Mouse (Mus musculus): ENCODE results near the gene Ccnk. TPM values are rescaled to one million over a fixed set of nuclear protein-coding genes. Genes with fewer than 3 reads are reported as not detected.
A peak's percentile ranks its signal among the peaks of the same experiment; 100 is the strongest.

The Ccnk gene
- polyA plus RNA-seq, 1 experiment from 2014 or later: 10.6 TPM

- no peak for ATAC-seq (ENCODE audit: low FRiP score)
- H3K9me3 ChIP-seq (ENCODE audit: control insufficient read depth, low read length): no peaks in the 10 kb centered on the region
- no peak for DNase-seq (ENCODE audit: low spot score)
- WGBS: 72% methylated on average over 14 of the region's 14 CpGs
- H3K27me3 ChIP-seq (ENCODE audit: control insufficient read depth, insufficient read depth, low read length): no peaks in the 10 kb centered on the region
- no peak overlapping the region for H3K4me3 ChIP-seq (ENCODE audit: low read depth, low read length)
- peaks cover 44% of the 10 kb centered on the region for H3K4me1 ChIP-seq (replicated peaks; ENCODE audit: control insufficient read depth, insufficient read depth, low read length)
- no peak overlapping the region for H3K9ac ChIP-seq (ENCODE audit: low read depth, low read length)
- no peak overlapping the region for H3K27ac ChIP-seq (ENCODE audit: low read depth, low read length)
- H3K36me3 ChIP-seq (ENCODE audit: control insufficient read depth, insufficient read depth, low read length): no peaks in the 10 kb centered on the region
- H3K4me2 ChIP-seq (replicated peaks; ENCODE audit: low read depth, low read length): no peak overlapping the region
Measured at GRCm38 (mm10) chr12:108234832-108235602, 55.6 kb downstream of the Ccnk start.

GRCm38 (mm10) chr12:108235976-108236555, 56.7 kb downstream of the Ccnk start:
- Histone ChIP-seq H3K4me1 (replicated peaks; ENCODE audit: control insufficient read depth, insufficient read depth, low read length) (peaks cover 51% of the 10 kb centered on the region), H3K9ac (ENCODE audit: low read depth, low read length) (no peak overlapping the region), H3K27ac (ENCODE audit: low read depth, low read length) (0 out of 2 replicates have a peak overlapping the region, but pooled peaks have one; percentile 13), H3K9me3 (ENCODE audit: control insufficient read depth, low read length) (no peaks in the 10 kb centered on the region), H3K4me2 (replicated peaks; ENCODE audit: low read depth, low read length) (no peak overlapping the region), H3K27me3 (ENCODE audit: control insufficient read depth, insufficient read depth, low read length) (no peaks in the 10 kb centered on the region), H3K4me3 (ENCODE audit: low read depth, low read length) (no peak overlapping the region), H3K36me3 (ENCODE audit: control insufficient read depth, insufficient read depth, low read length) (no peaks in the 10 kb centered on the region)
- ATAC-seq (ENCODE audit: low FRiP score) (no peak), DNase-seq (ENCODE audit: low spot score) (no peak)
- WGBS: 76% methylated on average over 17 of the region's 18 CpGs

- Histone ChIP-seq H3K36me3 (ENCODE audit: control insufficient read depth, insufficient read depth, low read length) (no peaks in the 10 kb centered on the region), H3K9me3 (ENCODE audit: control insufficient read depth, low read length) (no peaks in the 10 kb centered on the region), H3K4me1 (replicated peaks; ENCODE audit: control insufficient read depth, insufficient read depth, low read length) (peaks cover 53% of the 10 kb centered on the region), H3K9ac (ENCODE audit: low read depth, low read length) (no peak overlapping the region), H3K4me3 (ENCODE audit: low read depth, low read length) (no peak overlapping the region), H3K27me3 (ENCODE audit: control insufficient read depth, insufficient read depth, low read length) (no peaks in the 10 kb centered on the region), H3K27ac (ENCODE audit: low read depth, low read length) (no peak overlapping the region), H3K4me2 (replicated peaks; ENCODE audit: low read depth, low read length) (no peak overlapping the region)
- ATAC-seq (ENCODE audit: low FRiP score) (no peak), DNase-seq (ENCODE audit: low spot score) (no peak)
- 61% methylated on average over 6 of the region's 6 CpGs for whole genome bisulfite sequencing
Measured at GRCm38 (mm10) chr12:108237300-108238006, 58.1 kb downstream of the Ccnk start.

- 77% methylated on average over 17 of the region's 17 CpGs for WGBS
- no peak for DNase-seq (ENCODE audit: low spot score)
- H3K4me1 ChIP-seq (replicated peaks; ENCODE audit: control insufficient read depth, insufficient read depth, low read length): peaks cover 58% of the 10 kb centered on the region
- H3K27ac ChIP-seq (ENCODE audit: low read depth, low read length): no peak overlapping the region
- H3K4me2 ChIP-seq (replicated peaks; ENCODE audit: low read depth, low read length): no peak overlapping the region
- H3K4me3 ChIP-seq (ENCODE audit: low read depth, low read length): no peak overlapping the region
- no peak overlapping the region for H3K9ac ChIP-seq (ENCODE audit: low read depth, low read length)
- no peak for ATAC-seq (ENCODE audit: low FRiP score)
- H3K9me3 ChIP-seq (ENCODE audit: control insufficient read depth, low read length): no peaks in the 10 kb centered on the region
- H3K36me3 ChIP-seq (ENCODE audit: control insufficient read depth, insufficient read depth, low read length): no peaks in the 10 kb centered on the region
- H3K27me3 ChIP-seq (ENCODE audit: control insufficient read depth, insufficient read depth, low read length): no peaks in the 10 kb centered on the region
Measured at GRCm38 (mm10) chr12:108238395-108239035, 59.1 kb downstream of the Ccnk start.

GRCm38 (mm10) chr12:108239441-108239840, 60.1 kb downstream of the Ccnk start:
- Histone ChIP-seq H3K36me3 (ENCODE audit: control insufficient read depth, insufficient read depth, low read length) (no peaks in the 10 kb centered on the region), H3K27me3 (ENCODE audit: control insufficient read depth, insufficient read depth, low read length) (no peaks in the 10 kb centered on the region), H3K9me3 (ENCODE audit: control insufficient read depth, low read length) (no peaks in the 10 kb centered on the region), H3K4me3 (ENCODE audit: low read depth, low read length) (no peak overlapping the region), H3K4me1 (replicated peaks; ENCODE audit: control insufficient read depth, insufficient read depth, low read length) (peaks cover 64% of the 10 kb centered on the region), H3K27ac (ENCODE audit: low read depth, low read length) (peak overlapping the region; percentile 93), H3K9ac (ENCODE audit: low read depth, low read length) (no peak overlapping the region), H3K4me2 (replicated peaks; ENCODE audit: low read depth, low read length) (no peak overlapping the region)
- peak; percentile 50 for DNase-seq (ENCODE audit: low spot score)
- ATAC-seq (ENCODE audit: low FRiP score): peak; percentile 14; the same call in 1 of the 2 replicates
- 25% methylated on average over 5 of the region's 5 CpGs for WGBS

GRCm38 (mm10) chr12:108240401-108240890, 61.1 kb downstream of the Ccnk start:
- DNase-seq (ENCODE audit: low spot score) (peak; percentile 46), ATAC-seq (ENCODE audit: low FRiP score) (no peak)
- Histone ChIP-seq H3K4me3 (ENCODE audit: low read depth, low read length) (no peak overlapping the region), H3K27me3 (ENCODE audit: control insufficient read depth, insufficient read depth, low read length) (no peaks in the 10 kb centered on the region), H3K9ac (ENCODE audit: low read depth, low read length) (peak overlapping the region; percentile 52), H3K4me2 (replicated peaks; ENCODE audit: low read depth, low read length) (peak overlapping the region; percentile 31), H3K4me1 (replicated peaks; ENCODE audit: control insufficient read depth, insufficient read depth, low read length) (peaks cover 71% of the 10 kb centered on the region), H3K27ac (ENCODE audit: low read depth, low read length) (peak overlapping the region; percentile 93), H3K36me3 (ENCODE audit: control insufficient read depth, insufficient read depth, low read length) (no peaks in the 10 kb centered on the region), H3K9me3 (ENCODE audit: control insufficient read depth, low read length) (no peaks in the 10 kb centered on the region)
- WGBS: 61% methylated on average over 13 of the region's 13 CpGs

- peak overlapping the region; percentile 31 for H3K4me2 ChIP-seq (replicated peaks; ENCODE audit: low read depth, low read length)
- H3K27me3 ChIP-seq (ENCODE audit: control insufficient read depth, insufficient read depth, low read length): no peaks in the 10 kb centered on the region
- no peaks in the 10 kb centered on the region for H3K9me3 ChIP-seq (ENCODE audit: control insufficient read depth, low read length)
- no peak overlapping the region for H3K4me3 ChIP-seq (ENCODE audit: low read depth, low read length)
- H3K36me3 ChIP-seq (ENCODE audit: control insufficient read depth, insufficient read depth, low read length): no peaks in the 10 kb centered on the region
- H3K27ac ChIP-seq (ENCODE audit: low read depth, low read length): peak overlapping the region; percentile 93
- H3K4me1 ChIP-seq (replicated peaks; ENCODE audit: control insufficient read depth, insufficient read depth, low read length): peaks cover 69% of the 10 kb centered on the region
- 17% methylated on average over 21 of the region's 21 CpGs for WGBS
- ATAC-seq (ENCODE audit: low FRiP score) (peak; percentile 78), DNase-seq (ENCODE audit: low spot score) (peak; percentile 85)
- H3K9ac ChIP-seq (ENCODE audit: low read depth, low read length): peak overlapping the region; percentile 52
Measured at GRCm38 (mm10) chr12:108240953-108241588, 61.7 kb downstream of the Ccnk start.

- ATAC-seq (ENCODE audit: low FRiP score) (no peak), DNase-seq (ENCODE audit: low spot score) (peak; percentile 56)
- Histone ChIP-seq H3K9ac (ENCODE audit: low read depth, low read length) (peak overlapping the region; percentile 52), H3K27me3 (ENCODE audit: control insufficient read depth, insufficient read depth, low read length) (no peaks in the 10 kb centered on the region), H3K4me3 (ENCODE audit: low read depth, low read length) (no peak overlapping the region), H3K4me2 (replicated peaks; ENCODE audit: low read depth, low read length) (peak overlapping the region; percentile 31; the same call in 1 of the 2 replicates), H3K4me1 (replicated peaks; ENCODE audit: control insufficient read depth, insufficient read depth, low read length) (peaks cover 70% of the 10 kb centered on the region), H3K27ac (ENCODE audit: low read depth, low read length) (peak overlapping the region; percentile 93), H3K9me3 (ENCODE audit: control insufficient read depth, low read length) (no peaks in the 10 kb centered on the region), H3K36me3 (ENCODE audit: control insufficient read depth, insufficient read depth, low read length) (no peaks in the 10 kb centered on the region)
- WGBS: 39% methylated on average over 6 of the region's 6 CpGs
Measured at GRCm38 (mm10) chr12:108241626-108242025, 62.2 kb downstream of the Ccnk start.
